Mouse (Mus musculus) heart, adult 2 months (tissue): ENCODE results near the gene Lig4.

Source experiments
- CTCF ChIP-seq: fragments of 200-600 bp; IDR thresholded peaks from 2 replicates; pipeline ENCODE4 v1.8.1; 2022; ENCODE audit warnings: antibody characterized with exemption, mild to moderate bottlenecking, moderate library complexity
- EP300 ChIP-seq: fragments of 200-500 bp; IDR thresholded peaks from 2 replicates; pipeline ENCODE4 v1.6.1; 2011; ENCODE audit warnings: low read depth, low read length, control low read depth; ENCODE audit not compliant: insufficient read depth

DNA sequence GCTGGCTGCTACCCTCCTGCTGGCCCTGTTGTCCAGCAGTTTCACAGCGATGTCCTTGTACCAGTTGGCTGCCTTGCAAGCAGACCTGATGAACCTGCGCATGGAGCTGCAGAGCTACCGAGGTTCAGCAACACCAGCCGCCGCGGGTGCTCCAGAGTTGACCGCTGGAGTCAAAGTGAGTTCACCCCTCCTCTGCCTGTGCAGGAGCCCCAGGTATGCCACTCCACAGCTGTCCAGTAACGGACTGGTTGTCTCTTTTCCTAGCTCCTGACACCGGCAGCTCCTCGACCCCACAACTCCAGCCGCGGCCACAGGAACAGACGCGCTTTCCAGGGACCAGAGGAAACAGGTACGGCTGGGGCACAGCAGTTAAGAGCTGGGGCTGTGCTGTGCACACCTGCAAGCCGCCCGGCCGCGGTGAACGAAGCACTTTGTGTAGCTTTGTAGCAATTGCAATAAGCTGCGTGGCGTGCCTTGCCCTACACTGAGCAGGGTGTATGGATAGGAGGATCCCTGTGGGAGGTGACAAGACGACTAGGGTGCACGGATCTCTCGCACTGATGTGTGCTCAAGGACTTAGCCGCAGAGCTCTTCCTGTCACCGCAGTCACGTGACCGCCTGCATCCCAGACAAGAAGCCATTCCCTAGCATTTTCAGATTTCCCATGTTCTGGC is 29.6 kb upstream of the Lig4 start:
- no peak for TF ChIP-seq CTCF
- TF ChIP-seq EP300 = no peak
